Mouse (Mus musculus) left cerebral cortex, adult 8-10 months (tissue): ENCODE measurements at regions not wholly inside any gene's neighbourhood (a gene's known extent, or its start where the extent isn't known, plus 50 kb on each side); places are given as distances from the start of the nearest gene placed in this dataset.

Experiments used
- DNase-seq, 2 experiments: peaks; one replicate each; pipeline ENCODE4 v3.0.0; 2022; ENCODE audit warnings: low spot score in 2 of 2

- no peak for DNase-seq
These were observed 356.2 kb downstream of the Nup35 start for GRCm38 (mm10) chr2:80973217-80973616.

GRCm38 (mm10) chr2:80998296-80998695, 381.3 kb downstream of the Nup35 start:
- no peak for DNase-seq

- DNase-seq = no peak
These were observed 390.0 kb downstream of the Nup35 start for GRCm38 (mm10) chr2:81007071-81007470.

DNA sequence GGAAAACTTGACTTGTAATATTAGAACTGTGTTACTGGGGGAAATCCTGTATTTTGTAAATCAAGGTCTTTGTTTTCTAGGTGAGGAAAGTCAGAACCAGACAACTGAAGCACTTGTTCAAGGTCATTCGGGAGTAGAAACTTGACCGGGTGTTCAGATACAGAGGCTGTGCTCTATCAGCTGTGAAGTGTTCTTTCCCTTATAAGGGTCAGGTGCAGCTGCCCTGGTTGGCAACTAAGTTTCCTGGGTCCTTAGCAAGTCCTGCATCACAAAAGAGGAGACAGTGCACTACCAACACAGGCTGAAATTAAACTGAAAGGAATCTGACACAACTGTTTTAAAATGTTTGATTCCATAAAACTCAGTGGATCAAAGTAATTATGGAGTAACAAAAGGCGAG, 406.6 kb downstream of the Nup35 start:
- no peak for DNase-seq
